Mouse (Mus musculus) CD8-positive naive resting alpha-beta T cell, adult 2 months (primary cell): ENCODE data around the gene Alg12.

Experiments used
- DNase-seq, 2 experiments: peaks; one replicate each; pipeline ENCODE4 v3.0.0; 2022; ENCODE audit warnings: low read depth in 2 of 2, low spot score in 2 of 2

The Alg12 gene

DNA sequence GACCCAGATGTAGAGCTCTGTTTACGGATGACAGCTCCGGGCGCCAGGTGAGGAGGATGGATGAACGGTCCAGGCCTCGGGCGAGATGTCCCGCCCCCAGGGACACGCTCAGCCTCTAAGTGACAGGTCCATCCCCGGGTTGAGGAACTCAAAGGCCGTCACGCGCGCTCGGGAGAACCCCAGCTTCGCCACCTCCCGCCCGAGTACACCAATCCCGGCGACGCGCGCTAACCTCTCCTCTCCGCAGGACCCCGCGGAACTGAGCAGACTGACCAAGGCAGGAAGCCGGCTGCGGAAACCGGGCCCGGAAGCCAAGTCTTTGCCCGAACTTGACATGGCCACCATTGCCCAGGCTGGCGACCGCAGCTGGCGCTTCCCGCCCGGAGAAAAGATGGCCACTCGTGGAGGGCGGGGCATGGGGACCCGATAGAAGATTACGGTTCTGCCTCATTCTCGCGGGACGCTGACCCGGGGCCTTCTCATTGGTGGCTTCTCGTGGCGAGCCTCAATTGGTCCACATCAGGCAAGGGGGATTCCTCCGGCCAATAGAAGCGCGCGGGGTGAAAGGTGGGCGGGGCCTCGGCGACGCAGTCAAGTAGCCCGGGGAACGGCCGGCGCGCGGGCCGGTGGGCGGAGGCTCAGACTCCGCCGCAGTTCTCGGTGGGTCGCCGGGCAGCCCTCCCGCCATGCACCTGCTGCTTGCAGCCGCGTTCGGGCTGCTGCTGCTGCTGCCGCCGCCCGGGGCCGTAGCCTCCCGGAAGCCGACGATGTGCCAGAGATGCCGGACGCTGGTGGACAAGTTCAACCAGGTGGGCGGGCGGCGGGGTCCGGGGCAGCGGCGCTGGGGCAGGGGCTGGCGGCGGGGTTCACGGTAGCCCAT, at the start of gene Alg12, which contains the start of gene Creld2:
Gene Alg12 (minus strand): TSS at position 293 of the 880 bp plus-strand sequence.
Gene Creld2 (plus strand): TSS at position 621 of the 880 bp plus-strand sequence.
- DNase-seq: peak; percentile 99

DNA sequence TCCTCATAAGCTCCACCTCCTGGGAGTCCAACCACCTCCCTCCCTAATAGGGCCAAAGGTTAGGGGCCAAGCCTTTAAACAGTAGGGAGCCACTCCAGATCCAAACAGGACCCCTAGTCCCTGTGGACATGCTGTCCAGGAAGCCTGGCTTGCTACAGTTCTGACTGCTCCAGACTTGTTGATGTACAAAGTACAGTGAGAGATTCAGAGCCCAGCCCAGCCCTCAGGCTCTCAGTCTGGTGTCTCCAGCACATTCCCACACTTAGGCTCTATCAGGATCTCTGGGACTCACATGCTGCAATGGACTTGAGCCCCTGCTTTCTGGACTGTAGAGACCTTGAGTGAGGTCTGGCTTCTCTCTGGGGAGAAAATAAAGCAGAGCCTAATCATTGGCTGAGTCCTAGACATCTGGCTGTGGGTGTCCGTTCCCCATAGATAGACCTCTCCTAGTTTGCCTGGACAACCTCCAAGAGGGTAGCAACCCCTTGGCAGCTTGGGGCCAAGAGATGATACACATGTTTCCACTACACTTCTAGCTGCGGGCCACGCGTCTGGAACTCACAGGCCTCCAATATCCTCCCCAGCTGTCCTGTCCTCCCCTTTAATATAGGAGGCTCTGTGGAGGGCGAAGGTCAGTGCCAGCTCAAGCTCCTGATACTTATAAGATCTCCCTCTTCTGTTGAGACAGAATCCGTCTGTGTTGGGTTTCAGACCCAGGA, 49.1 kb upstream of the Alg12 start:
- no peak for DNase-seq

DNA sequence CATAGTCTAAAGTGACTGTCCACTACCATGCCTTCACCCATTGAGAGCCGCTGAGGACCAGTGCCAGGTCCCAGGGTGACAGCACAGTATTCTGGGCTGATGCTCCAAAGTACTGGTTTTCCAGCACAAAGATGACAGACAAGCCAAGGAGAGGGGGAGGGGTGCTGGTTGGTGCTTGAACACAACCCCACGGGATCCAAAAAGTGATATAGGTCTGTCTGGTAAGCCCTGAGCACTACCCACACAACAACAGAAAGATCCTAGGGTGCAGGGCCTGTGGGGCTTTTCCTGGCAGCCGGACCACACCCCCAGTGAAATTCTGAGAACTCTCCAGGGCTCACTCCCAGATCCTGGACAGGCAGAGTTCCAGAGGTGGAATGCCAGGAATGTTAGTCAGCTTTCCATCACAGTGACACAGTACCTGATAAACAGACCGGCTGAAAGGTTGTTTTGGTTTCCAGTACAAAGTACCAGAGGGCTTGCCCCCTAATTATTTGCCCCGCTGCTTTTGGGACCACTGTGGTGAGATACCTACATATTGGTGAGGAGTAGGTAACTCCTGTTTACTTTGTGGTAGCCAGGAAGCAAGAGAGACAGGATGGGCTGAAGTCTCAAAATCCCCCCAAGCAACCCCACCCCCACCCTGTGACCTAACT, 48.4 kb upstream of the Alg12 start:
- DNase-seq: no peak

DNA sequence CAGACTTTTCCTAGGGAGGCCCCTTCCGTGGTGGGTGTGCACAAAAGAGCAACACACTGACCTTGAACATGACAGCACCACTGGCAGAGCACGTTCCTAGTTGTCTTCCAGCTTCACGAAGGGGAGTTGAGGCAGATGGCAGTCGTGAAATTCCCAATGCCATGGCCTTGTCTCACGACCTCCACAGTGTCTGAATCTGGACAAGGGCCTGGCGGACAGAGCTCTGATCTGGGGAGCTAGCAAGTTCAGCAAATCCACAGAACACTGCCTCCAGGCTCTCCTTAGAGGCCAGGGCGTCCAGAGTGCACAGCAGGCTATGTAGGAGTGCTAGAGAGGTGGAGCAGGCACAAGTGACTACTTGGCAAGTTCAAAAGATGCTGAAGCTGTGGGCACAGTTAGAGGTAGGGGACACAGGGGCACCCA, 47.8 kb upstream of the Alg12 start:
- DNase-seq: no peak

- DNase-seq: no peak
These were observed 47.0 kb upstream of the Alg12 start for GRCm38 (mm10) chr15:88865888-88866695.

DNA sequence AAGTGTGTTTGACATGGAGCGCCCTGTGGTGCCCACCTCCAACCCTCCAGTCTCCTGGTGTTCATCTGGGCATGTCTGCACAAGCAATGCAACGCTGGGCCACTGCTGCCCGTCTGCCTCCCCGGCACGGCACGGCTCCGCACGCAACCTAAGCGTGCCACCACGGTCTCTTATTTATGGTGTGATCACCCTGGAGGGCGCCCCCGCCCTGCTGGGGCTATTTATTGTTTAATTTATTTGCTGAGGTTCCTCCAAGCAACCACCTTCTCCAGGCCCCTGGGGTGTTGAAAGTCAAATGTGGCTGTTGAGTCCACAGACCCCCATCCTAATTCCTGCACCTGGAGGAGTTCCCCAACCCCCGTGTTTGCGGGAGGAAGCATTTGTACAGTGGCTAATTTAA, 45.9 kb upstream of the Alg12 start:
- DNase-seq: no peak

- DNase-seq: no peak
These were observed 45.3 kb upstream of the Alg12 start for GRCm38 (mm10) chr15:88864270-88865030.

DNA sequence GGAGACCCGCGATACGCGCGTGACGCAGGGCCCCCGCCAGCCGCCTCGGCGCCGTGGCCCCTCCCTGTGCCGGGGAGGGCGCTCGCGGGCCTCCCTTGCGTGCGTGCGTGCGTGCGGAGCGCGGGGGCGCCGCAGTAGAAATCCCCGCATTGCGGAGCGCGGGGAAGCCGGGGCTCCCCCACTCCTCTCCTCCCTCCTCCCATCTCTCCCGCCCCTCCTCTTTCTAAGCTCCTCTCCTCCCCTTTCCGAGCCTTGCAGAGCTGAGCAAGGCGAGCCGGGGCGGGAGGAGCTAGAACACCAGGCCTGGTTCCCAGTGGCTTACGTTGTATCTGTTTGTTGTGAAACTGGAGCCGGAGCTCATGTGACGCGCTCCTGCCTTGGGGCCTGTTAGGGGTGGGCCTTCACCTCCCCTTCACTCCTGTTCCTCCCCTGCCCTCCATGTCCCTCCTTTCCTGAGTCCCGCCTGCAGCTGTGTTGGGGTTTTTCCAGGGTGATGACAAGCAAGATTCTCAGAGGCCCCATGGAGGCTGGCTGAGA, 44.6 kb upstream of the Alg12 start:
- peak; percentile 69 for DNase-seq

DNA sequence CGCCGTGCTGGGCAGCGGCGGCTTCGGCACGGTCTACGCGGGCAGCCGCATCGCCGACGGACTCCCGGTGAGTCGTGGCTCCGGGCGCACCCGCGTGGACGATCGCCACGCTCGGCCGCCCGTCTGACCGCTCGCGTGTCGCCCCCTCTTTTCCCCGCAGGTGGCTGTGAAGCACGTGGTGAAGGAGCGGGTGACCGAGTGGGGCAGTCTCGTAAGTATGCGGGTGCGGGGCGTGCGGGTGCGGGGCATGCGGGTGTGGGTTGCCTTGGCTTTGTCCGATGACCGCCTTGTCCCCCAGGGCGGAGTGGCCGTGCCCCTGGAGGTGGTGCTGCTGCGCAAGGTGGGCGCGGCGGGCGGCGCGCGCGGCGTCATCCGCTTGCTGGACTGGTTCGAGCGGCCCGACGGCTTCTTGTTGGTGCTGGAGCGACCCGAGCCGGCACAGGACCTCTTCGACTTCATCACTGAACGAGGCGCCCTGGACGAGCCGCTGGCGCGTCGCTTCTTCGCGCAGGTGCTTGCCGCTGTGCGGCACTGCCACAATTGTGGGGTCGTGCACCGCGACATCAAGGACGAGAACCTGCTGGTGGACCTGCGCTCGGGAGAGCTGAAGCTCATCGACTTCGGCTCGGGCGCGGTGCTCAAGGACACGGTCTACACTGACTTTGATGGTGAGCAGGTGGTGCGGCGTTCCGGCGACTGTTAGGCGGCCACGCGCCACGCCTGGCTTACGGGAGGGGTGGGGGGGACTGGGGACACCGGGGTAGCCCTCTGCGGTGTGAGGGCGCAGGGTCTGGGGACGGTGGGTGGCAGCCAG, 44.0 kb upstream of the Alg12 start:
- DNase-seq: peak; percentile 50 to 51

DNA sequence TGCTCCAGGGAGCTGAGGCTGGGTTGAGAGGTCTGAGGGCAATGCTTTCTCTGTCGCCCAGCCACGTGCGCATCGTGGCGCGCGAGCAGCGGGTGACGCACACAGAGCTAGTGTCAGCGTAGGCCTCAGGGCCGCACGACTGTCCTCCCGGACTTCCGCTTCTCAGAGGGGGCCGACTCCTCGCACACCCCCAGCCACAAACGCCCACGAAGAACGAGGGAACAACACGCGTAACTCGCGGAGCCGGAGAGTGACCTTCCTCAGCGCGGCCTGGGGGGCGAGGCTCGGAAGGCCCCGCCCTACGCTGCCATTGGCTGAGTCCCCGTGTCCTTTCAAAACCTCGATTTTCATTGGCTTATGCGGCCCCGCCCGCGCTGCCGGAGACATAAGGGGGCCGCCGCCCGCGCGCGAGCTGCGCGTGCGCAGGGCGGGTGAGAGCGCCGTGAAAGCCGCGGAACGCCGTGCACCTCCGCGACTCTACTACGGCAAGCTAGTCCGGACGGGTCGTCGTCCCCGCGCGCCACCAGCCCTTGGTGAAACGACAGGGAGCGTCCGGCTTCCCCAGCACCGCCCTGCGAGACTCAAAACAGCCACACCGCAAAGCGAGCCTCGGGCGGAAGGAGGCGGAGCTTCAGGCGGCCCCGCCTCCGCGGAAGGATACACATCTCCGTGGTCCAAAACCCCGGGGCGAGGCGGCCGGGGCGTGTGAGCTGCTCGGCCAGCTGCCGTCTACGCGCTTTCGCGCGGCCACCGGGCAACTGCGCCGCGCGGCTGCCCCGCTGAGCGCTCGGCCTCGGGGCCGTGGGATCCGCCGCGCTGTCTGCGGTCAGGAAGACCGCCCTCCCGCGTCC, 42.9 kb upstream of the Alg12 start, which contains the start of gene Pim3:
Gene Pim3 (plus strand): TSS at position 415 of the 851 bp plus-strand sequence.
- DNase-seq: peak; percentile 91 to 92

GRCm38 (mm10) chr15:88860781-88861180, 41.7 kb upstream of the Alg12 start:
- no peak for DNase-seq

GRCm38 (mm10) chr15:88859206-88859970, 40.3 kb upstream of the Alg12 start:
- DNase-seq: no peak

DNA sequence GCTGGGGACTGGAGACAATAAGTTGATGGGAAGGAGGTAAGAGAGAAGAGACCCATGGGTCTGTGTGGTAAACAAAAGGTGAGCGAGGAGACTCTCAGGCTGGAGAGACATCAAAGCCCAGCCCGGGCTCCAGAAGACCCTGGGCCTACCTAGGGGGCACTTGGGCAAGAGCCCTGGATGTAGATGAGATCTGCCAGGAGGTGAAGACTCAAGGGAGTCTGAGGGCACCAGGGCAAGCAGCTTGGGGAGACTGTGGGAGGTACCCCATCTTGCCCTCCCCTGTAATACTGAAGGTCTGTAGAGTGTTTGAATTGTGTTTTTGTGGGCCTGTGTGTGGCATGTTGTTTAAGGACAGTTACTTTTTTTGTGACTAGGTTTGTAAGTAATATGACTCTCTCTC, 39.6 kb upstream of the Alg12 start:
- DNase-seq: no peak

DNA sequence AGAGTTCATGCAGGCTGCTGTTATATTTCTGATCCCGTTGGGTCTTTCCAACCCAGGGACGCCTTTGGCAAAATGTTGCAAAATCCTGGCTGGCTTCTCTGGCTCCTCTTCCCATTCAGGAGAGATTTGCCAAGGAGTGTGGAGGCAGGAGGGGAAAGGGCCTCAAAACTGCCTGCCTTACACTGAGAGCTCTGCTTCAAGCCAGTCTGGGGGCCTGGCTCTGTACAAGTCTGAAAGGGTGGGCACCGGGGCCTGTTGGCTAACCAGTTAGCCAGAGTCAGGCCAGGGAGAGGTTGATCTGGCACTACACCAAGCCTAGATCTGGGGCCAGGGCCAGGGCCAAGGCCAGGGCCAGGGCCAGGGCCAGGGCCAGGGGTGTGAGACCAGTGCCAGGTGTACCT, 39.0 kb upstream of the Alg12 start:
- DNase-seq: no peak

DNA sequence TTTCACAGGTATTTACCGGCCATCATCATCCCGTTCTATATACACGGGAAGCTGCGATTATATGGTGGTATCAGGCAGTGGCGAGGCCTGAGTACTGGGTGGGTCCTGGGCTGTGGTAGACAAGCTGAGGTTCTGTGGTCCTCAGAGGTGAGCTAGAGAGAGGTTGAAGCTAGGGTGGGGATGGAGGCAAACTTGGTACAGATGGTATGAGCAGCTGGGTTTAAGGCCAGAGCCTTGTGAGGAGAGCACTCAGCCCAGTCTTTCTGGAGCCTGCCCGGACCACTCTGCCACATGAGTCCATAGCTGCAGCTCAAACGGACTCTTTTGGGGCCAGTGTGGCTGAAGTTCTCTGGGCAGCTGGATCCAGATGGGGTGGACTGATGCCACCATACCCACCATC, 38.2 kb upstream of the Alg12 start:
- no peak for DNase-seq

- DNase-seq: no peak
These were observed 37.5 kb upstream of the Alg12 start for GRCm38 (mm10) chr15:88856613-88857012.

DNA sequence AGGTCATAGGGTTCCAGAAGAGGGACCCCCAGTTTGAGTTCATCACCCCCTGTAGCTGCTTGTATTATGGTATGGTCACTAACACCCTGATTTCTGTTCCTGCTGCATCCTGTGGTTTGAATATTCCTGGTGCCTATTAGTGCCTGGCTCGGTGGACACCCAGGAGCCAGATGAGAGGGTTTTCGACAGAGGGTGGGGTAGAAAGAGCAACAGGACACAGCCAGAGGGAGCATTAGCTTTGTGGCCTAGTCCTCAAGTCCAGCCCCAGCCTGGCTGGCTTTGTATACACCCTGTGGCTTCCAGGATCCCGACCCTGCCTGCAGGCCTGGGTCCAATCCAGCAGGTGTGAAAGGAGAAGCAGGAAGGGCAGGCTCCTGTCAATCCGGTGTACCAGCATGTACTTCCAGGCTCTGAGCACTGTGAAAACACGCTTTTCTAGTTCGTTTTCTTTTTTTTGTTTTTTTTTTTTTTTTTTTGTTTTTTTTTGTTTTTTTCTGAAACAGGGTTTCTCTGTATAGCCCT, 36.8 kb upstream of the Alg12 start:
- DNase-seq: no peak
